Mouse (Mus musculus) midbrain, embryonic 13.5 days (tissue): ENCODE measurements around the gene Plxna4. TPM values are rescaled to one million over a fixed set of nuclear protein-coding genes. Genes with fewer than 3 reads are reported as not detected.

ENCODE experiments used
- ATAC-seq: fragments of 200-750 bp; cut with Nextera tagmentation; 2 replicates; pipeline ENCODE4 v1.8.0; 2017; ENCODE audit warnings: mild to moderate bottlenecking, moderate TSS enrichment, moderate library complexity
- H3K27ac ChIP-seq: fragments of 300-500 bp; sonication (generic); 2 replicates; pipeline ENCODE4 v1.5.1; 2015; ENCODE audit warnings: inconsistent platforms, mild to moderate bottlenecking, moderate library complexity
- H3K27me3 ChIP-seq: fragments of 300-500 bp; sonication (generic); 2 replicates; pipeline ENCODE4 v1.6.1; 2015; ENCODE audit warnings: mild to moderate bottlenecking, inconsistent platforms
- H3K36me3 ChIP-seq: fragments of 300-500 bp; sonication (generic); 2 replicates; pipeline ENCODE4 v1.6.1; 2015; ENCODE audit warnings: mild to moderate bottlenecking, inconsistent platforms
- H3K4me1 ChIP-seq: fragments of 300-500 bp; sonication (generic); replicated peaks from 2 replicates; pipeline ENCODE4 v1.6.1; 2015; ENCODE audit warnings: inconsistent platforms
- H3K4me2 ChIP-seq: fragments of 300-500 bp; sonication (generic); replicated peaks from 2 replicates; pipeline ENCODE4 v1.6.1; 2015; ENCODE audit warnings: moderate library complexity, mild to moderate bottlenecking, inconsistent platforms
- H3K4me3 ChIP-seq: fragments of 300-500 bp; sonication (generic); replicated peaks from 2 replicates; pipeline ENCODE4 v1.5.1; 2015; ENCODE audit warnings: mild to moderate bottlenecking, inconsistent platforms
- H3K9ac ChIP-seq: fragments of 300-500 bp; sonication (generic); replicated peaks from 2 replicates; pipeline ENCODE4 v1.6.1; 2015; ENCODE audit warnings: mild to moderate bottlenecking, inconsistent platforms
- H3K9me3 ChIP-seq: fragments of 300-500 bp; sonication (generic); 2 replicates; pipeline ENCODE4 v1.6.1; 2016; ENCODE audit warnings: mild to moderate bottlenecking, inconsistent platforms
- WGBS: fragments of 180-500 bp; shearing (Covaris S2); methylation state at CpG from one replicate; pipeline ENCODE4 v1.1.7; 2015; 5-methylcytosine and 5-hydroxymethylcytosine counted together
- polyA plus RNA-seq: library from polyadenylated mRNA; unstranded; fragments of >200 nt; fragmentation: Nextera tagmentation; extraction: Ambion mirVana; gene quantifications from 2 replicates; pipeline ENCODE4 v1.2.1, GENCODE M21; 2015

Plxna4 gene
- polyA plus RNA-seq, 1 experiment from 2014 or later: 9.5 TPM

DNA sequence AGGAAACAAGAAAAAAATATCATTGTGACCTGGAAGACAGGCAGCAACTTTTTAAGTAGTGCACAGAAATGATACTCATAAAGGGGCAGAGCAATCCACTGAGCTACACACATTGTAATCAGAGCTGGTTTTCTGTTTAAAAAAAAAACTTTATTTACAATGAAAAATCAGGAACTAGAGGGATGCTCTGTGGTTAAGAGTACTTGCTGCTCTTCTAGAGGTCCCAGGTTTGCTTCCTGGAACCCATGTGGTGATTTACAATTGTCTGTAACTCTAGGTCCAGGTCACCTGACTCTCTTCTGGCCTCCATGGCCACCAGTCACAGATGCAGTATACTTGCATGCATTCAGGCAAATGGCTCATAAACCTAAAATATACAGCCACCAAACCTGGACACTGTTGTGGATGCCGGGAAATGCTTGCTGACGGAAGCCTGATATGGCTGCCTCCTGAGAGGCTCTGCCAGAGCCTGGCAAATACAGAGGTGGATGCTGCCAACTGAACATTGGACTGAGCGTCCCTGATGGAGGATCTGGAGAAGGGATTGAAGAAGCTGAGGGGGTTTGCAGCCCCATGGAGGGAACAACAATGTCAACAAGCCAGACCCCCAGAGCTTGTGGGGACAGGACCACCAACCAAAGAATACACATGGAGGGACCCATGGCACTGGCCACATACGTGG lies 465.3 kb downstream of the Plxna4 start:
- Histone ChIP-seq H3K27me3 (no peaks in the 10 kb centered on the region), H3K4me3 (no peak overlapping the region), H3K9me3 (no peaks in the 10 kb centered on the region), H3K4me1 (no peaks in the 10 kb centered on the region), H3K36me3 (no peaks in the 10 kb centered on the region), H3K27ac (no peak overlapping the region), H3K9ac (no peak overlapping the region), H3K4me2 (no peak overlapping the region)
- no peak for ATAC-seq
- WGBS: 89% methylated on average over 4 of the region's 4 CpGs

DNA sequence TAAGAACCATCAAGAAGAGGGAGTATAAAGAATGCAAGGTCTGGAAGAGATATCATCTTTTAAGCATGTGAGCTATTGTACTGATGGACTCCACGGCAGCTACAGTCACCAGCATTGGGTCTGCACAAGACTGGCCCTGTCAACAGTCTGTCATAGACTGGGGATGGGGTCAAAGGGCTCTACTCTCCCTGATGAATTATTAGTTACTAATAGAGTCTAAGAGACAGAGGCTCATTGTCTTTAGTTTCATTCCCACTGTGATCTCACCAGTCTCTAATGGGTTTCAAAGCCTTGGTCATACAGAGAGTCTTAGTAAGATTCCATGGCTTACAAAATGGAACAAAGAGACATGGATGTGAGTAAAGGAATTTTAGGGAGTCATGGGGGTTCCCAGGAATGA lies 467.1 kb downstream of the Plxna4 start:
- WGBS: 49% methylated on average over 1 of the region's 1 CpGs

DNA sequence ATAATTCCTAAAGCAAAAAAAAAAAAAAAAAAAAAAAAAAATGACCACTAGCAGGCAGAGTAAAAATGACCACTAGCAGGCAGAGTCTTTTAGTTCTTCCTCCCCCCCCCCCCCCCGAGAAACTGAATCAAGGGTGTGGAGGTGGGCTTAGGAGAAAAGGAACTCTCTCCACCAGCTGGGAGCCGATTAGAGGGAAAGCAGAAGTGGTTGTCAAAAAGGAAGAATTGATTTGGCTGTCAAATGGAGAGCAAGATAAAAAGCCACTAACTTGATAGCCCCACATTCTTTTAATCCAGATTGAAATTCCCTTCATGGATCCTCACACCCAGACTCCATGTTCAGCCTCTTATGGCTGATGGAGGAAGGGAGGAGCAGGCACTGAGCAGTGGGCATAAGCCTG lies 478.8 kb downstream of the Plxna4 start:
- Histone ChIP-seq H3K27ac (0 out of 2 replicates have a peak overlapping the region, but pooled peaks have one; percentile 35), H3K9ac (no peak overlapping the region), H3K9me3 (no peaks in the 10 kb centered on the region), H3K4me3 (no peak overlapping the region), H3K4me2 (no peak overlapping the region), H3K4me1 (0 out of 2 replicates have a peak, but pooled peaks cover 8% of the 10 kb centered on the region), H3K27me3 (no peaks in the 10 kb centered on the region), H3K36me3 (no peaks in the 10 kb centered on the region)
- no peak for ATAC-seq
- 60% methylated on average over 2 of the region's 2 CpGs for WGBS

More for the DNA sequence above, 467.1 kb downstream of the Plxna4 start:
- H3K4me3 ChIP-seq: no peak overlapping the region
- no peak overlapping the region for H3K27ac ChIP-seq
- H3K4me2 ChIP-seq: no peak overlapping the region
- H3K4me1 ChIP-seq: no peaks in the 10 kb centered on the region
- no peak for ATAC-seq
- no peaks in the 10 kb centered on the region for H3K27me3 ChIP-seq
- H3K36me3 ChIP-seq: no peaks in the 10 kb centered on the region
- no peak overlapping the region for H3K9ac ChIP-seq
- no peaks in the 10 kb centered on the region for H3K9me3 ChIP-seq

DNA sequence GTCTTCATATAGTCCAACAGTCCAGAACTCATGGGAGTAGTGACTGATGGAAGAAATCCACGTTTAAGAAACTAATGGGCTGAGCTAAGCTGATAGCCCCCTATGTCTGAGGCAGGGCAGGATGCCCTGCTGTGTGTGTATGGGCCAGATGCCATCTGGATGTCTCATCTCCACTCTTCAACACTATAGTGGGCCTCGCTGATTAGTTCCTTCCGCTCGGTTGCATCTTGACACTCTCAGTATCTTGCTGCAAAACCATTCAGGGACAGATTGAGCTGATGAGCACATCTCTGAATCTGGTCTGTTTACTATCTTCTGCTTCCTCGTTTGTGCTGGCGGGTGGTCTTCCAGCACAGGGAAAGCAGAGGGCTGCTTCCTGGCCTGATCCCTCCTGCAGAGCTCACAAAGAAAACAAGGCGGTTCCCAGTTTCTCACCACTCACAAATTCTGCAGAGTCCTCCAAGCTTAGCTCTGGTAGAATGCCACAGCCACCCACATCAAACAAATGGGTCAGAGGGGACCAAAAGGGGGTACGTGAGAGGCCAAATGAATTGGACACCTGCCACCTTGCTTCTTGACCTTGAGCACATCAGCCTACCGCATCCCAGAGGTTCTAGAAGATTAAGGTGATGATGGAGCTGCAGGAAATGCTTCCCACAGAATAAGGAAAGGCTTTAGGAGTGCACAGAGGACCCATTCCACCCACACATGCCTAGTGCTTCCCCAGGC lies 482.3 kb downstream of the Plxna4 start:
- Histone ChIP-seq H3K4me3 (no peak overlapping the region), H3K27ac (no peak overlapping the region), H3K36me3 (no peaks in the 10 kb centered on the region), H3K9me3 (no peaks in the 10 kb centered on the region), H3K9ac (no peak overlapping the region), H3K4me1 (0 out of 2 replicates have a peak, but pooled peaks cover 8% of the 10 kb centered on the region), H3K4me2 (no peak overlapping the region), H3K27me3 (no peaks in the 10 kb centered on the region)
- 60% methylated on average over 9 of the region's 9 CpGs for WGBS
- ATAC-seq: no peak
